Mouse (Mus musculus) stomach, embryonic 14.5 days (tissue): ENCODE measurements at regions not wholly inside any gene's neighbourhood (a gene's known extent, or its start where the extent isn't known, plus 50 kb on each side); places are given as distances from the start of the nearest gene placed in this dataset.

Experiments used
- ATAC-seq: fragments of 200-750 bp; cut with Nextera tagmentation; 2 replicates; pipeline ENCODE4 v1.8.0; 2017; ENCODE audit warnings: low read depth, moderate TSS enrichment; ENCODE audit not compliant: insufficient number of reproducible peaks, insufficient read depth, low FRiP score
- H3K27ac ChIP-seq: fragments of 300-500 bp; sonication (generic); 2 replicates; pipeline ENCODE4 v1.5.1; 2014; ENCODE audit warnings: mild to moderate bottlenecking, low read length, moderate library complexity, mixed read lengths
- H3K27me3 ChIP-seq: fragments of 300-500 bp; sonication (generic); 2 replicates; pipeline ENCODE4 v1.6.1; 2014; ENCODE audit warnings: low read length, control low read depth, mixed read lengths; ENCODE audit not compliant: control insufficient read depth, insufficient read depth
- H3K36me3 ChIP-seq: fragments of 300-500 bp; sonication (generic); 2 replicates; pipeline ENCODE4 v1.6.1; 2014; ENCODE audit warnings: mild to moderate bottlenecking, control low read depth, low read length, moderate library complexity, mixed read lengths; ENCODE audit not compliant: control insufficient read depth, insufficient read depth
- H3K4me1 ChIP-seq: fragments of 300-500 bp; sonication (generic); 2 replicates; pipeline ENCODE4 v1.6.1; 2014; ENCODE audit warnings: low read length, control low read depth, mixed read lengths; ENCODE audit not compliant: control insufficient read depth, insufficient read depth
- H3K4me2 ChIP-seq: fragments of 300-500 bp; sonication (generic); replicated peaks from 2 replicates; pipeline ENCODE4 v1.6.1; 2014; ENCODE audit warnings: low read depth, low read length, control low read depth
- H3K4me3 ChIP-seq: fragments of 300-500 bp; sonication (generic); 2 replicates; pipeline ENCODE4 v1.5.1; 2014; ENCODE audit warnings: low read depth, low read length, control low read depth
- H3K9ac ChIP-seq: fragments of 300-500 bp; sonication (generic); replicated peaks from 2 replicates; pipeline ENCODE4 v1.6.1; 2014; ENCODE audit warnings: low read depth, mild to moderate bottlenecking, control low read depth, low read length, moderate library complexity, mixed read lengths
- H3K9me3 ChIP-seq: fragments of 300-500 bp; sonication (generic); 2 replicates; pipeline ENCODE4 v1.6.1; 2016; ENCODE audit warnings: low read depth, low read length, control low read depth; ENCODE audit not compliant: control insufficient read depth
- WGBS: fragments of 180-500 bp; shearing (Covaris S2); extraction: QIAGEN DNeasy Blood & Tissue Kit; methylation state at CpG from one replicate; pipeline ENCODE4 v1.1.7; 2014; 5-methylcytosine and 5-hydroxymethylcytosine counted together

DNA sequence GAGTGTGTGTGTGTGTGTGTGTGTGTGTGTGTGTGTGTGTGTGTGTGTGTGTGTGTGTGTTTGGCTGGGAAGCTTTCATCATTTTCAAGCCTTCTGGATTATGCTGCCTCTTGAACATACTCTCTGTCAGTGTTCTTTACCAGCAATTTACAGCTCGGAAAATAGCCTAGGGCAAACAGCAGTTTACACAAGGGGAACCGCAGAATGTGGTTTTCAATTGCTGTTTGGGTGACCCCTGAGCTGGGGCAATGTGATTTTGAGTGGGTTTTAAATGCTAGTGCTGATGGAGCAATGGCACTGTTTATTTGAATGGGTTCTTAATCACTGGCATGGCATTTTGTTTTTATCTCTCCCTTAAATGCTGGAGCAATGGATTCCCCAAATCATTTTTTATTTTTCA is 162.5 kb upstream of the Otx2 start:
- Histone ChIP-seq H3K9ac (no peak overlapping the region), H3K4me1 (no peaks in the 10 kb centered on the region), H3K9me3 (no peaks in the 10 kb centered on the region), H3K27ac (no peak overlapping the region), H3K27me3 (no peaks in the 10 kb centered on the region), H3K4me2 (no peak overlapping the region), H3K36me3 (no peaks in the 10 kb centered on the region), H3K4me3 (no peak overlapping the region)
- ATAC-seq = no peak
- 12% methylated on average over 2 of the region's 2 CpGs for WGBS

DNA sequence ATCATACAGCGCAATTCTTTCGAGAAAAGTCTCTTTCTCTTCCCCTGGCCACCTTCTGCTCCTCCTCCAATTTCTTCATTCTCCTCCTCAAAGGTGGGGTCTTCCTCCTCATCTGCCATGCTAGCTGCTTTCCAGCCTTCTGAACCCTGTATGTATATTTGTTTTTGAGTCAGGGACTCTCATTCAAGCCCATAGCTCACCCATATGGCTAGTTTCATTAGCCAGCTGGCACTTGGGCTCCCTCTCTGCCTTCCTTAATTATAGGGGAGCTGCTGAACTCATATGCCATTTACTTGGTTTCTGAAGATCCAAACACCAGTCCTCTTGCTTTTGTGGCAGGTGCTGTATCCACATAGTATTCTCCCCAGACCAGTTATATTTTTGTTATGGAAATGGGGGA is 160.8 kb upstream of the Otx2 start:
- no peaks in the 10 kb centered on the region for H3K9me3 ChIP-seq
- no peak overlapping the region for H3K9ac ChIP-seq
- WGBS = 100% methylated on average over 2 of the region's 2 CpGs
- H3K27ac ChIP-seq = no peak overlapping the region
- no peaks in the 10 kb centered on the region for H3K36me3 ChIP-seq
- no peak for ATAC-seq
- H3K4me1 ChIP-seq = no peaks in the 10 kb centered on the region
- no peaks in the 10 kb centered on the region for H3K27me3 ChIP-seq
- H3K4me3 ChIP-seq = no peak overlapping the region
- no peak overlapping the region for H3K4me2 ChIP-seq

DNA sequence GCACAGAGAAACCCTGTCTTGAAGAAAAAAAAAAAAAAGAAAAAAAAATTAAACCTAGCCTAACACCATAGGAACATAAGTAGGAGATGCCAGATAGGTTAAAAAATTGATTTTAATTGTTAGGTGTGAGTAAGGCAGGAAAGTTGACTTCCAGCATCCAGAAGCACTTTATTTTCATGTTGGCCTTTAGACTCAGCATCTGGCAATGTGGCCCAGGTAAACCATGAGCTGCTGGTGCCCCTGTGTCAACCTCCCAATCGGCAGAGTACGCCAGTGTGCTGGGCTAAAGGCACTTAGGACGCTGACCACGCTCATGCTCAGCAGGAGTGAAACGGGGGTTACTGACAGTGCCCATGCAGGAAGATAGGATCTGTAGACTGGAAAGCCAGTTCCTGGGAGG is 152.8 kb upstream of the Otx2 start:
- no peaks in the 10 kb centered on the region for H3K27me3 ChIP-seq
- ATAC-seq = no peak
- 72% methylated on average over 5 of the region's 5 CpGs for WGBS
- no peaks in the 10 kb centered on the region for H3K36me3 ChIP-seq
- no peaks in the 10 kb centered on the region for H3K9me3 ChIP-seq
- no peak overlapping the region for H3K4me2 ChIP-seq
- H3K9ac ChIP-seq = no peak overlapping the region
- H3K4me3 ChIP-seq = no peak overlapping the region
- H3K27ac ChIP-seq = no peak overlapping the region
- H3K4me1 ChIP-seq = no peaks in the 10 kb centered on the region

GRCm38 (mm10) chr14:48824375-48824774 is 150.8 kb upstream of the Otx2 start:
- Histone ChIP-seq H3K9ac (no peak overlapping the region), H3K36me3 (no peaks in the 10 kb centered on the region), H3K27ac (no peak overlapping the region), H3K4me1 (no peaks in the 10 kb centered on the region), H3K9me3 (no peaks in the 10 kb centered on the region), H3K4me3 (no peak overlapping the region), H3K4me2 (no peak overlapping the region), H3K27me3 (no peaks in the 10 kb centered on the region)
- no peak for ATAC-seq
- 63% methylated on average over 3 of the region's 3 CpGs for WGBS

GRCm38 (mm10) chr14:48815941-48816340 is 142.3 kb upstream of the Otx2 start:
- H3K4me2 ChIP-seq = no peak overlapping the region
- WGBS = 88% methylated on average over 3 of the region's 3 CpGs
- H3K9ac ChIP-seq = no peak overlapping the region
- no peak overlapping the region for H3K4me3 ChIP-seq
- no peak for ATAC-seq
- no peaks in the 10 kb centered on the region for H3K4me1 ChIP-seq
- no peak overlapping the region for H3K27ac ChIP-seq
- no peaks in the 10 kb centered on the region for H3K9me3 ChIP-seq
- H3K36me3 ChIP-seq = no peaks in the 10 kb centered on the region
- H3K27me3 ChIP-seq = no peaks in the 10 kb centered on the region

- WGBS = 71% methylated on average over 8 of the region's 8 CpGs
- no peak overlapping the region for H3K4me3 ChIP-seq
- H3K36me3 ChIP-seq = no peaks in the 10 kb centered on the region
- no peak overlapping the region for H3K27ac ChIP-seq
- H3K27me3 ChIP-seq = no peaks in the 10 kb centered on the region
- H3K4me2 ChIP-seq = no peak overlapping the region
- no peak for ATAC-seq
- H3K9me3 ChIP-seq = no peaks in the 10 kb centered on the region
- H3K9ac ChIP-seq = no peak overlapping the region
- no peaks in the 10 kb centered on the region for H3K4me1 ChIP-seq
Measured at GRCm38 (mm10) chr14:48815231-48815728, 141.7 kb upstream of the Otx2 start.

- WGBS = 74% methylated on average over 11 of the region's 11 CpGs
- Histone ChIP-seq H3K4me2 (no peak overlapping the region), H3K27ac (no peak overlapping the region), H3K27me3 (no peaks in the 10 kb centered on the region), H3K9ac (no peak overlapping the region), H3K36me3 (no peaks in the 10 kb centered on the region), H3K9me3 (no peaks in the 10 kb centered on the region), H3K4me1 (no peaks in the 10 kb centered on the region), H3K4me3 (no peak overlapping the region)
- no peak for ATAC-seq
Measured at GRCm38 (mm10) chr14:48812741-48813495, 139.3 kb upstream of the Otx2 start.

DNA sequence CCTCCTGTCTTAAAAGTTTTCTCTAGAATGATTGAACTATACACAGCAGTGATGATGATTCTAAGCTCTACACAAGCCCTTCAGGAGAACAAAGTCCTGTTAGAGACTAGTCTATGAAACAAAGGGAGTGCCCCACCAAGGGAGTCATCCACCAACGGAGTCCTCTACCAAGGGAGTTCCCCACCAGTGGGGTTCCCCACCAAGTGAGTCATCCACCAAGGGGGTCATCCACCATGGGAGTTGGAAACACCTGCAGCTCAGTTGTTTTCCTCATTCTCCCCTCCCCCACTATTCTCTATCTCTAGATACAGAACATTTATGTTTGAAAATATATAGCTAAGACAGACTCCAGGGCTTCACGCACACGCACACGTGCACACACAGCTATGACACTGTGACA is 130.5 kb upstream of the Otx2 start:
- ATAC-seq = no peak
- WGBS = 93% methylated on average over 4 of the region's 4 CpGs
- no peak overlapping the region for H3K27ac ChIP-seq

GRCm38 (mm10) chr14:48801283-48801682 is 127.7 kb upstream of the Otx2 start:
- Histone ChIP-seq H3K9me3 (no peaks in the 10 kb centered on the region), H3K27ac (no peak overlapping the region), H3K36me3 (no peaks in the 10 kb centered on the region), H3K4me1 (no peaks in the 10 kb centered on the region), H3K4me2 (no peak overlapping the region), H3K27me3 (no peaks in the 10 kb centered on the region), H3K9ac (no peak overlapping the region), H3K4me3 (no peak overlapping the region)
- WGBS = 55% methylated on average over 14 of the region's 14 CpGs
- ATAC-seq = no peak

More for the DNA sequence above, 130.5 kb upstream of the Otx2 start:
- H3K36me3 ChIP-seq = no peaks in the 10 kb centered on the region
- no peaks in the 10 kb centered on the region for H3K27me3 ChIP-seq
- H3K9ac ChIP-seq = no peak overlapping the region
- H3K9me3 ChIP-seq = no peaks in the 10 kb centered on the region
- no peak overlapping the region for H3K4me3 ChIP-seq
- no peak overlapping the region for H3K4me2 ChIP-seq
- no peaks in the 10 kb centered on the region for H3K4me1 ChIP-seq
